Mouse (Mus musculus) thymus, postnatal 14 days (tissue): ENCODE data around the gene Olfr323.

Experiments
- DNase-seq: peaks from one replicate; pipeline ENCODE4 v3.0.0; 2021

Gene Olfr323

GRCm38 (mm10) chr11:58602800-58603560, 27.3 kb downstream of the Olfr323 start:
- no peak for DNase-seq

- no peak for DNase-seq
Observed at GRCm38 (mm10) chr11:58602062-58602461, 28.2 kb downstream of the Olfr323 start.

- DNase-seq = no peak
Observed at GRCm38 (mm10) chr11:58597837-58598236, 32.5 kb downstream of the Olfr323 start.

GRCm38 (mm10) chr11:58594814-58595213, 35.5 kb downstream of the Olfr323 start, which contains the start of gene Olfr324:
Gene Olfr324, plus strand, starts transcription at chr11:58595114.
- no peak for DNase-seq

GRCm38 (mm10) chr11:58588620-58589250, 41.6 kb downstream of the Olfr323 start:
- DNase-seq = no peak

- DNase-seq = peak; percentile 38
Observed at GRCm38 (mm10) chr11:58587898-58588348, 42.4 kb downstream of the Olfr323 start.

GRCm38 (mm10) chr11:58578636-58579035, 51.7 kb downstream of the Olfr323 start:
- no peak for DNase-seq

GRCm38 (mm10) chr11:58577430-58577829, 52.9 kb downstream of the Olfr323 start, which contains the start of gene Olfr325:
Gene Olfr325, plus strand, starts transcription at chr11:58577730.
- no peak for DNase-seq
